Mouse (Mus musculus): ENCODE data around the gene Adgrg2.

The Adgrg2 gene

DNA sequence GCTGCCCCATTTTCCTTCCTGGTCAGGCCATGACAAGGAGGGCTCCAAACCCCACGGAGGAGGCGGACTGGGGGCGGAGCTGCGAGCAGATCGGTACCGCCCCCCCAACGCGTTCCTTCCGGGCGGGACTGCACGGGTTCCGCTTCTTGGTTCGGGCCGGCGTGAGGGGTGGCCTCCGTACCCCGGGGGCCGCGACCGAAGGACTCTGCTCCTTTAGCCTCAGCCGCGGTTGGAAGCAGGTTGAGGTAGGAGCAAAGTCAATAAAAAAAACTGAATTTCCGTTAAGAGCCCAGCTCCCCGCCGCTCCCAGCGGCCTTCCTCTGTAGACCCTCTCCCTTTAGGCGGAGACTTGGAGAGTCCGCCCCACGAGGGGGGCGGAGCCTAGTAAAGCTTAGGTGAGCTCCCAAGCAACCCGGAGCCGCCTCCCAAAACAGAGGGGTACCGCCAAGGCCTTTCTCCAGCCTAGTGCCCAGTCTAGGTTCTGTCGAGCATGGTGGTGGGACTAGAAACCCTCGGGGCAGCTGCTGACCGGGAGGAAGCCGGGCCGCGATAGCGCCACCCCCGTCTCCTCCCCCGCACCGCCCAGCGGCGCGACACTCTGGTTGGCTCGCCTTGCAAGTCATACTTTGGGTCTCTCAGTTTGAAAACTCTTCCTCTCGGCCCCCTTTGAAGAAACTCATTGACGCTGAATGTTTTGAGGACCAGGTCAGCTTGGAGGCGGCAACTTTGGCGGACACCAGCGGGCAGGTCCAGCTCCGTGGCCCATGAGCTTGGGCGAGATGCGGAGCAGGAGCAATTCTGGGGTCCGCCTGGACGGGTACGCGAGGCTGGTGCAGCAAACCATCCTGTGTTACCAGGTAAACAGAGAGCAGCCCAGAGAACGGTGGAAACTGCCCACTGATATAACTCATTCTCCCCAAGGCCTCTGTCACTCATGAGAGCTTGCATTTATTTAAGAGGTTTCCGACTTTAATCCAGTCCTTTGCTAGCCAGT, 111.9 kb downstream of the Adgrg2 start, which contains the start of gene Phka2:
TSS of gene Phka2 (plus strand) at position 119 of the 994 bp plus-strand sequence.
- DNase-seq = peak; percentile 84

GRCm38 (mm10) chrX:160509046-160509445, 118.6 kb downstream of the Adgrg2 start:
- no peak for DNase-seq

DNA sequence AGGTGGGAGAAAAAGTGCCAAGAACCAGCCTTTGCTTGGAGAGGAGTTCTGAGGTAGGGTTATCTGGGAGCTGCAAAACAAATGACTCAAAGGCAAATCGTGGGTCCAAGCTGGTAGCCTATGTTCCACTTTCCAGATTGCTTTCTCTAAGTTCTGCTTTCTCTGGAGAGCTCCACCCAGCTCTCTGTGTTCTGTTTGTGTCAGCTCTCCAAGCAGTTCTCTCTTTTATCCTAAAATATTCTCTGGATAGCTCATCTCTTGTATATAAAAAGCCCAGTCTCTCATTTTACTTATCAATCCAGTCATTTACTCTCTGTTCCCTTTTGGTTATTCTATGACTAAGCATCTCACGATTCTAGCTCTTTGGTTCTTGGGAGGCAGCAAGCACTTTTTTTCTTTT, 119.7 kb downstream of the Adgrg2 start:
- no peak for DNase-seq

- no peak for DNase-seq
Observed at GRCm38 (mm10) chrX:160516027-160516426, 125.5 kb downstream of the Adgrg2 start.

DNA sequence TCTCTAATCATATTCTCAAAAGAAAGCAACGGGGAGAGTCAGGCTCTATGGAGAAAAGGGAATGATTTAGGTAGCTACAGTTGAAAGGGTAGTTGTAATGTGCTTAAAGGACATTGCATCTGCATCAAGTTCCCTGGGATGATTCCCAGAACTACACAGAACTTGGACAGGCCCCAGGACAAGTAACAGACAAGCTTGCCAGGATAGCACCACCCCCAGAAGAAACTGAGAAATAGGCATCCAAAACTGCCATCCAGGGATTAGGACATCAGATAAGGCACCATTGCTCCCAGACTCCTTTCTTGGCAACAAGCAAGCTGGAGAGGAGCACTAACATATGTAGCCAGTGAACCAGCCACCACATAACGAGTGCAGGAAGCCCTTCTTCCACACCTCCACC, 152.3 kb downstream of the Adgrg2 start:
- peak; percentile 30 for DNase-seq

Data from right cerebral cortex, adult 18-20 months (tissue).